Mouse (Mus musculus): ENCODE measurements around the gene Syt2.

- no peak for TF ChIP-seq CTCF (conservative IDR thresholded peaks at IDR 0.05; ENCODE audit: low read length)
- TF ChIP-seq POU5F1 (IDR thresholded peaks at IDR 0.05; ENCODE audit: borderline replicate concordance, low read length): no peak
Measured at GRCm38 (mm10) chr1:134709411-134710306, 63.2 kb downstream of the Syt2 start.
